Mouse (Mus musculus): ENCODE data around the gene Bach1.

- TF ChIP-seq CTCF (IDR thresholded peaks at IDR 0.05; ENCODE audit: low read depth) (no peak), EP300 (IDR thresholded peaks at IDR 0.05; ENCODE audit: low read depth) (no peak)
Observed at GRCm38 (mm10) chr16:87726369-87726768, 27.6 kb downstream of the Bach1 start.

All from heart, postnatal 0 days (tissue).